Mouse (Mus musculus): Measurements from ENCODE around the gene Ace.

The Ace gene

DNA sequence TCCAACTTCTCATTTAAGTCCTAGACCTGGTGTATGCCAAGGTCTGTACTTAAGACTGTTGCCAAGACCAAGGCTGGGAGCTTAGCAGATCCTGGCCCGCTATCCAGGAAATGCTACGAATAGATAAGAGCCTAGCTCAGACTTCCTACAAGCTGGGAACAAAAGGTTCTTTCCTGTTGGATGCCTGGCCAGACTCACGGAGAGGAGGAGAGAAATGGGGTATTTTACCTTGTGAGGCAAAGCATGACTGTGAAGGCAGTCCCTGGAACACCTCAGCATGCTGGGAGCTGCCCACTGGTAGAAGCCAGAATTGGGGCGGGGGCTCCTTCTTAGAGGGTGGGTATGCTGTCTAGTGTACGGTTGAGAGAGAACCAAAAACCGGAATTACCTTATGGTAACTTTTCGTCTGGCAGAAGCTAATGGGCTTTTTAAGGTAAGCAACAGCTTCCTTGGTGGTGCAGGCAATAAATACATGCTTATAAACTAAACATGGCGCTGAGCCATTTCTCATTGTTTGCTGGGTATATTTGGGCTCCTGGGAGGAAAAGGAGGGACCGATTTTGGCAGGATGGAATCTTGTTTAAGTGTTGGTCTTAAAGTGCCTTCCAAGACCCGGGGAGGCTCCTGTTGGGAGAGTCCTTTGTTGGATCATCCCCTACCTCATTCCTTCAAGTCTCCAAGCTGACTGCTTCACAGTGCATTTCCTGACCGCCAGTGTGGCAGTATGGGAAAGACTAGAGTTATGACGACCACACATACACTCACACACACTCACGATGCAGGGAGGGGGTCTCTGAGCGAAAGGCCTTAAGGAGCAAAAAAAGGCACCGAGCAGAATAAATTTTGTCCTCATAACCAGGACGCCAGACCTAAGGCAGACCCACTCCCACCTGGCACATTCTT lies 22.7 kb upstream of the Ace start:
- no peak for DNase-seq (ENCODE audit: low spot score in 2 of 2)

DNA sequence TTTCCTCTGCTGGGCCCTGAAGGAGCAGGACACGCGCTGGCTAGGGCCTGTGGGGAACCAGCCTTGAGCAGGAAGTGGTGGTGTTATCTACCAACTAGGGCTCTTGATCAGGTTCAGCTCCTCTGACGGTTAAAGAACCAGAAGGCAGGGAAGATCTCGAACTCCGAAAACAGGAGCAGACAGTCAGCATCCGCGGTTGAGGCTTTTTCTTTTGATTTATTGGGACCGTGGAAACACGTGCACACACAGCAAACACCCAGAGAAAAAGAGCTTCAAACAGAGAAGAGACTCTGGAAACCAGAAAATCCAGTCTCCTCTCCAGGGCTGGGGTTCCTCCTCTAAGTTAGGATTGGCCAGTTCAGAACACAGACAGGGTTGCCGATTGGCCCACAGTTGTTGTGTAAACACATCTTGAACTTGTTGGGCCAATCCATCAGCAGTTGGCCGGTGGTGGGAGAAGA lies 21.0 kb upstream of the Ace start:
- no peak for DNase-seq (ENCODE audit: low spot score in 2 of 2)

DNA sequence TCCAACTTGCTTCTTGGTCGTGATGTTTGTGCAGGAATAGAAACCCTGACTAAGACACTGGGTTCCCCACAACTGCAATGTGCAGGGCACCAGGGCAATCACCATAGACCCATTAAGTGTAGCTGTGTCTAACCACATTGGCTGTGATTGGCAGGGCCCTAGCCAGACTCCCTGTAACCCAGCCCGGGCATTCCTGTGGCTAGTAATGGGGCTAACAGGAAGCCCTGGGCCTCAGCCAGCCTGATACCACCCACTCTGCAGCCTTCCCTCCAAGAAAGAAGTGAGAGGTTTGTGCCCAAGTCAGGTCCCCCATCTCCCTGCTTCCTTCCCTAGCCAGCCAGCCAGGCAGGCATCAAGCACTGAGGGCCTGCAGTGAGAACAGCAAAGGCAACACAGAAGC lies 19.5 kb upstream of the Ace start:
- no peak for DNase-seq (ENCODE audit: low spot score in 2 of 2)

DNA sequence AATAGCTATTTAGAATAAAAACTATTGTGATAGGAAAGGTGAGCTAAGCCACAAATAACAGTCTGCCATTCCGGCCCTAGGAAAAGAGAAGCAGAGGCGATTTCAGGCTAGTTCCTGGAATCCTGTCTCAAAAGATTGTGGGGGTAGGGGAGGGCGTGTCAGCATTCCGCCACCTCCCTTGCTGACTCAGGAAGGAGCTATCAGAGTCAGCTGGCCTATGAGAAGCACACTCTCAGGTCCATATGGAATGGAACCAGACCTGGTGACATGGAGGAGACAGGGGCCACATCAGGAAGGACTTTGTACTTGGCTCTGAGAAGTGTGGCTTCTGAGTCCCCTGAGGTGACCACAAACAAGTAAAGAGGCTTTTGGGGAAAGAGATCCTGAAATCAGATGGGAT lies 17.2 kb upstream of the Ace start:
- no peak for DNase-seq (ENCODE audit: low spot score in 2 of 2)

GRCm38 (mm10) chr11:105951601-105952044 lies 16.1 kb upstream of the Ace start:
- DNase-seq (ENCODE audit: low spot score in 2 of 2) = no peak

DNA sequence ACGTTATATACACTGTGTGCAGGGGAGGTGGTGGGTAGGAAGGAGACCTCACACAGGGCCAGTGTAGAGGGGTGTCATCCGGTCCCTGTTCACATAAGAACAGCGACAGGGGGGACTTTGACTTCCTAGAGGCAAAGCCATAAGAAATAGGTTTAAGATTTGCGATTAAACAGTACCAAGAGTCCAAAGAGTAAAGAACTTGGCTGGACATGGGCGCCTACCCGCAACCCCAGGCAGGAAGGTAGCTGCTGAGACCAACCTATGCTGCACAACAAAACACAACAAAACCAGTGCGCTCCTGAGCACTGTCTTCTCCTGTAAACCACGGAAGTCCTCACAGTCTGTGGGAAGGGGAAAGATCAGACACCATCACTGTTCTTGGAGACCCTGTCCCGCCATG lies 15.6 kb upstream of the Ace start:
- DNase-seq (ENCODE audit: low spot score in 2 of 2) = no peak

DNA sequence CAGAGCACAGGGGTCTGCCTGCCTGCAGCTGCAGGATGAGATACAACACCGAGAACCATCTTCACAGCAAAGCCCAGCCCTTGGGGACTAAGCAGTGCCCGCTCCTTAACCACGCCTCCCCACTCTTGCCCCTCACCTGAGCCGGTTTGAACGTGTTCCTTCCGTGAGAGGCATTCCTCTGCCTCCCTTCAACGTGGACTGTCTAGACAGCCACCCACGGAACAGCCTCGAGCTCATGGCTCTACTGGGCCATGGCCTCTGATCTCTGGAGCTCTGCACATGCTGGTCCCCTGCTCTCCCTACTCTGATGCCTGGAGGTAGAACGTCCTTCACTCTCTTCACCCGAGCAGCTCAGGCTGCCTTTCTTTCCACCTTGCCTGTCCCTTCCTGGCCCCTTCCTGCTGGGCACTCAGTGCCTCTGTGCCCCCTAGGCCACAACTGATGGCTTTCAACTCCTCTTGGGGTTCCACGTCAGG lies 14.8 kb upstream of the Ace start, which contains the start of gene Cyb561:
Gene Cyb561, minus strand, starts transcription at position 426 of the 476 bp plus-strand sequence.
- DNase-seq (ENCODE audit: low spot score in 2 of 2) = no peak

DNA sequence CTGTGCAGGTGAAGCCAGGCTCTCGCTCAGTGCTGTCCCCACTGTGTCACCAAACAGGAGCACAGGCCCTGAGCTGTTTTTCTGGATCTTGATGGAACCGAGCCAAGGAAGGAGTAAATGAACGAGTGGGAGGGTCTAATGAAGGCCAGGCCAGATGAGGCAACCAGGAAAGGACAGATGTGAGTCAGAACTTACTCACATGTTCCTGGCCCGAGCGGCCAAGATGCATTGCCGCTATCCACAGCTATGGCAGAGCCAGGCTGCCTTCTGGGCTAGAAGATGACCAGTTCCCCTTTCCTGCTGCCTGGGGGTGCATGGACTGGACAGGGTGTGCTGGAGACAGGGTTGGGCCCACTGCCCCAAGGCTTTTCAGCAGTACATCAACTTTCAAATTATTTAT lies 14.3 kb upstream of the Ace start:
- DNase-seq (ENCODE audit: low spot score in 2 of 2) = no peak

DNA sequence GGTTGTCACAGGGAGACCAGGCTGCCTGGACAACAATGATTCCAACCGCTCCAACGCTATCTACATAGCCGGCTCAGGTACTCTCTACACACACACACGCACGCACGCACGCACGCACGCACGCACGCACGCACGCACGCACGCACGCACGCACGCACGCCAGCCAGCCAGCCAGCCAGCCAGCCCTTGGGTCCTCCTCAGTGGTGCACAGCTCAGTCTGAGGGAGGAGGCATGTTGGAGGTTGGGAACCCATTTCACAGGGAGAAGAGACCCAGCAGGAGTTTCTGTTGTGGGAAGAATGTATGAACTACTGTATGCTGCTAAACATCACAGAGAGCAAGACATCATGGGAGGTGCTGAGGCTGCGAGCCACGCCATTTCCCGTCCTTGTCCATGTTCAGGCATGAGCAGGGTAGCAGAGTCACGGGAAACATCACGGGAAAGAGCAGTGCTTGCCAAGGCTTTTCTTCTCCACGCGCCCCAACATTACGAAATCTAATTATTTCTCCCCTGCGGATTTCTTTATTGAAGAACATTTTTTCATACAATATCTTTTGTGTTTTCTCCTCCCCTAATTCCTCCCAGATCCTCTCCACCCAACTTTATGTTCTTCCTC lies 11.8 kb upstream of the Ace start:
- no peak for DNase-seq (ENCODE audit: low spot score in 2 of 2)

- no peak for DNase-seq (ENCODE audit: low spot score in 2 of 2)
Measured at GRCm38 (mm10) chr11:105957501-105957900, 10.2 kb upstream of the Ace start.

GRCm38 (mm10) chr11:105958566-105958965 lies 9.2 kb upstream of the Ace start:
- no peak for DNase-seq (ENCODE audit: low spot score in 2 of 2)

DNA sequence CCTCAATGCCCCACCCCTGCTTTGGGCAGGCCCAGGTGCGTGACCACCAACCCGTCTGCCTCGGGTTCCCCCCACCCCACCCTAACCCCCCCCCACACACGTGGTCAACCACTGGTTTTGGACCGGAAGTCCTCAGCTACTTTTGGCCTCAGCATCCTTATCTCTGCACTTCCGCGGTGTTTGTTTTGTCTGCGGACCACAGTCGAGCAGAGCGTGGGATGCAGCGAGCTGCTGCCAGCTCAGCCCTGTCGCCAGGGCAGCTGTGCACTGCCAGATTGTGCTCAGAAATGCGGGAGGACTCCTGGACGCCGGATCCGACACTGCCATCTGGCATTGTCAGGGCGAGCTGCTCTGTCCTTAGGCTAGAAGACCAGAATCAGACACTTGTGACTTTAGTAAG lies 8.4 kb upstream of the Ace start:
- DNase-seq (ENCODE audit: low spot score in 2 of 2) = peak in 1 of 2 experiments; percentile 58

GRCm38 (mm10) chr11:105964691-105965090 lies 3.1 kb upstream of the Ace start:
- DNase-seq (ENCODE audit: low spot score in 2 of 2) = no peak

- DNase-seq (ENCODE audit: low spot score in 2 of 2) = no peak
Measured at GRCm38 (mm10) chr11:105966288-105966687, 1.5 kb upstream of the Ace start.

- DNase-seq (ENCODE audit: low spot score in 2 of 2) = no peak
Measured at GRCm38 (mm10) chr11:105968948-105969347, 1.2 kb downstream of the Ace start.

GRCm38 (mm10) chr11:105969516-105969915 lies 1.8 kb downstream of the Ace start:
- no peak for DNase-seq (ENCODE audit: low spot score in 2 of 2)

- no peak for DNase-seq (ENCODE audit: low spot score in 2 of 2)
Measured at GRCm38 (mm10) chr11:105974593-105974992, 6.8 kb downstream of the Ace start.

DNA sequence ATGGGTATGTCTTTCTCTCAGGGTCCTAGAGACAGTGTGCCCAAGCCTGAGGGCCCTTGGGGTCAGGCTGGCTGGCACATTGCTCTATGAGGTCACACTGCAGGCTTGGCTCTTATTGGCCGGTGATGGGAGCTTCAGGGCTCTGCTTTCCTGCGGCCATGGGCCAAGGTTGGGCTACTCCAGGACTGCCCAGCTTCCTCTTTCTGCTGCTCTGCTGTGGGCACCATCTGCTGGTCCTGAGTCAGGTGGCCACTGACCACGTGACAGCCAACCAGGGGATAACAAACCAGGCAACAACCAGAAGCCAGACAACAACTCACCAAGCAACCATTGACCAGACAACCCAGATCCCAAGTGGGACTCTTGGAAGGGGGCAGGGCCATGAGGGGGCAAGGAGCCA lies 7.3 kb downstream of the Ace start:
- DNase-seq (ENCODE audit: low spot score in 2 of 2) = no peak

DNA sequence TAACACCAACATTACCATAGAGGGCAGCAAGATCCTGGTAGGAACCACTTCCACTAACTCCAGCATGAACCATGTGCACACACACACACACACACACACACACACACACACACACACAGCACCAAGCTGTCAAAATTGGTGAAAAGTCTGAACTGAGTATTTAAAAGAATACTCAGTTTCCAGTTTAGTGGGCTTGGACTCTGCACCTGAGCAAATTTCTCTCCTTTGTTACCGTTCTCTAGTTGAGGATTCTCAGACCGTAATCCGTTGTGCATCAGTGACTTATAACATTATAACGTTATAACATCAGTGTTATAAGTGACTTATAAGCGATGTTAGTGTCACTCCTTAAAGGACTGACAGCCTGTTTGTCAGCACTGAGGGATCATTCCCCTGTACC lies 7.9 kb downstream of the Ace start:
- no peak for DNase-seq (ENCODE audit: low spot score in 2 of 2)

DNA sequence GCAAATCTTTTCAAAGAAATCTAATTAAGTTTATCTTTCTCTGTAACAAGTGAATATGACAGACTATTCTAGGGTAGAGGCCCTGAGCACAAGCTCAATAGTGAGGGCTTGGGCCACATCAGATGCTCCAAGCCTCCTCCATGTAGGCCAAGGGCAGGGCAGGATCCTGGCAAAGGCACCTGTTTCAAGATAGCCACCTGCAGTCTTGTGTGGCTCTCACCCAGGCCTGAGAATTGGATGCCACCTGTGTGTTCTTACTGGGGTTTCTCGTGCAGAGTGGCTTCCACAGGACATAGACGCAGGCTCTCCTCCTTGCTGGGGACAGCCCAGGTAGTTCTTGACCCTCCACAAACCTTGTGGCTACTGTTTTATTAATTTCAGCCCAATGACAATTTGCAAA lies 10.5 kb downstream of the Ace start:
- DNase-seq (ENCODE audit: low spot score in 2 of 2) = no peak

DNA sequence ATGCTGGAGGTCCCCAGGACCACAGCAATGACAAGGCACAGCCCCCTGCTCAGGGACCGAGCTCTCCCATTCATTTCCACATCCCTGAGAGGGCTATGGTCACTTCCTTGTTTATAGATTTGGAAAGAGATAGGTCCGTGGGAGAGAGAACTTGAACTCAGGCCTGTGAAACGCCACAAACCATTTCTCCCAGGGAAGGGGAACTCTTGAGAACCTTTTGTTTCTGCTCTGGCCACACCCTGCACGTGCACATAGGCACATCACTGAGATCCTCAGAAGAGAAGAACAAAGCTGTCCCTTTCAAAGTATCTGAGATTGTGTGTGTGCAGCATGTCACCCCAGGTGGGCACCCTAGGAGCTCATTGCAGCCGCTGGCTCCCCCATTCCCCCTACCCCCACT lies 10.9 kb downstream of the Ace start:
- DNase-seq (ENCODE audit: low spot score in 2 of 2) = no peak

- DNase-seq (ENCODE audit: low spot score in 2 of 2) = no peak
Measured at GRCm38 (mm10) chr11:105984452-105984851, 16.7 kb downstream of the Ace start.

DNA sequence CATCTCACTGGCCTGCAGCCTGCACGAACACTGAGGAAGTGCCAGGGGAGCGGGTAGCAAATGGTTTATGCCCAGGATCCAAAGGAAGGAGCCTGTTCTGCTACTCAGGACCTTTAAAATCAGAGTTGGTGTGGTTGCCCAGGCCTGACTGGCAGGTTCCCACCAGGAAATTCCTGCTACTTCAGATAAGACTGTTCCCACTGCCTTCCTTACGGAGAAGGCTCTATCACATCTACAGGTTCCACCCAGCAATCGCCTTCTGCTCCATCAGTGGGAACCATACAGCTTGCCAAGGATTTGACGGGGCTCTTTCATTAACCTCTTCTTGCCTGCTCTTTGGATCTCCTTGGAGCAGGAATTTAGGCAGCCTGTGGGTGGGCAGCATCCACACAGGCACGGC lies 19.7 kb downstream of the Ace start:
- DNase-seq (ENCODE audit: low spot score in 2 of 2) = no peak

All from cerebellum, postnatal 4 days (tissue).